Mouse (Mus musculus) megakaryocyte-erythroid progenitor cell, adult 5-6 weeks (primary cell): ENCODE results near the gene Bend3. TPM values are rescaled to one million over a fixed set of nuclear protein-coding genes. Genes with fewer than 3 reads are reported as not detected.

Source experiments
- ATAC-seq: replicated peaks from 2 replicates; pipeline ENCODE4 v1.8.0; 2016; ENCODE audit warnings: mild to moderate bottlenecking, inconsistent platforms; ENCODE audit not compliant: severe bottlenecking, poor library complexity, low FRiP score, low TSS enrichment
- total RNA-seq, 2 experiments: library from RNA; stranded (forward) in 1 of 2; stranded (reverse) in 1 of 2; fragments of 200-1000, 215-1000 nt in 1 of 2; fragments of >200 nt in 1 of 2; fragmentation: Nextera tagmentation in 1 of 2; gene quantifications; 2 replicates each; pipeline ENCODE4 v1.2.3; 2014 to 2017

The Bend3 gene
- total RNA-seq, 2 experiments from 2014 or later, result 7.5 to 19.3 TPM

- ATAC-seq, result 0 out of 2 replicates have a peak, but pooled peaks have one; percentile 53
These were observed 558 bp upstream of the Bend3 start for GRCm38 (mm10) chr10:43477865-43478681.

- ATAC-seq, result peak; percentile 80
These were observed 966 bp downstream of the Bend3 start for GRCm38 (mm10) chr10:43479436-43480157.

GRCm38 (mm10) chr10:43480227-43480849 lies 1.7 kb downstream of the Bend3 start:
- no peak for ATAC-seq

- no peak for ATAC-seq
These were observed 2.5 kb downstream of the Bend3 start for GRCm38 (mm10) chr10:43481179-43481578.

- ATAC-seq, result no peak
These were observed 3.4 kb downstream of the Bend3 start for GRCm38 (mm10) chr10:43482021-43482420.

GRCm38 (mm10) chr10:43483426-43483995 lies 4.9 kb downstream of the Bend3 start:
- ATAC-seq, result no peak

- no peak for ATAC-seq
These were observed 7.2 kb downstream of the Bend3 start for GRCm38 (mm10) chr10:43485751-43486268.

- ATAC-seq, result no peak
These were observed 8.9 kb downstream of the Bend3 start for GRCm38 (mm10) chr10:43487441-43488010.

GRCm38 (mm10) chr10:43488258-43488657 lies 9.6 kb downstream of the Bend3 start:
- no peak for ATAC-seq

GRCm38 (mm10) chr10:43489139-43489538 lies 10.5 kb downstream of the Bend3 start:
- ATAC-seq, result no peak

GRCm38 (mm10) chr10:43489550-43489949 lies 10.9 kb downstream of the Bend3 start:
- ATAC-seq, result no peak

GRCm38 (mm10) chr10:43490034-43490433 lies 11.4 kb downstream of the Bend3 start:
- no peak for ATAC-seq

- ATAC-seq, result no peak
These were observed 12.2 kb downstream of the Bend3 start for GRCm38 (mm10) chr10:43490846-43491245.

- no peak for ATAC-seq
These were observed 24.0 kb downstream of the Bend3 start for GRCm38 (mm10) chr10:43502599-43502998.

- ATAC-seq, result no peak
These were observed 25.7 kb downstream of the Bend3 start for GRCm38 (mm10) chr10:43504291-43504690.

GRCm38 (mm10) chr10:43507051-43507450 lies 28.4 kb downstream of the Bend3 start:
- ATAC-seq, result no peak

GRCm38 (mm10) chr10:43509228-43509627 lies 30.6 kb downstream of the Bend3 start:
- no peak for ATAC-seq

- ATAC-seq, result no peak
These were observed 34.3 kb downstream of the Bend3 start for GRCm38 (mm10) chr10:43512976-43513375.

GRCm38 (mm10) chr10:43516992-43517660 lies 38.5 kb downstream of the Bend3 start:
- no peak for ATAC-seq
